Mouse (Mus musculus): ENCODE measurements around the gene Mmab. TPM values are rescaled to one million over a fixed set of nuclear protein-coding genes. Genes with fewer than 3 reads are reported as not detected.

Gene Mmab
- polyA plus RNA-seq, 1 experiment from 2014 or later = 11.4 TPM

DNA sequence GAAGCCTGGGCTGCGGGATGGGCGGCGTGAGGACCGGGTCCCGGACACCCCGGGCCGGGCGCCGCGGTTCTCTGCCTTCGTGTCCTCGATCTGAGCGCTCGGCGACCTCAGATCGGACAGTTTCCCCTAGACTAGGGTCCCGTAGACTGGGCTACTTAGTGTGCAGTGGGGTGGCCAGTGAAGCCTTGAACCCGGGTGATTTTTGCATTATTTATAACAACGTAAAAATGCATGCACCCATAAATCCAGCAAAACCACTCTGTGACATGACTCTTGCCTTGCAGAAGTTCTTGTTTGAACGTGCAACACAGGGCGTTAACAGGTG lies 470 bp upstream of the Mmab start:
- Histone ChIP-seq H3K27ac (replicated peaks) (peak overlapping the region; percentile 69), H3K4me2 (replicated peaks; ENCODE audit: low read depth) (peak overlapping the region; percentile 75), H3K36me3 (ENCODE audit: control insufficient read depth, insufficient read depth, low read length) (0 out of 2 replicates have a peak, but pooled peaks cover 2% of the 10 kb centered on the region), H3K4me1 (replicated peaks; ENCODE audit: control insufficient read depth, insufficient read depth) (0 out of 2 replicates have a peak, but pooled peaks cover 2% of the 10 kb centered on the region), H3K9ac (ENCODE audit: low read length) (peak overlapping the region; percentile 62), H3K9me3 (ENCODE audit: control insufficient read depth, low read length) (no peaks in the 10 kb centered on the region), H3K4me3 (ENCODE audit: low read depth, low read length) (peak overlapping the region; percentile 81), H3K27me3 (ENCODE audit: control insufficient read depth, insufficient read depth, low read length) (no peaks in the 10 kb centered on the region)
- DNase-seq (ENCODE audit: low spot score) = no peak
- under 1% methylated on average over 21 of the region's 21 CpGs for WGBS
- TF ChIP-seq CTCF (IDR thresholded peaks at IDR 0.05; ENCODE audit: low read depth) (no peak), EP300 (optimal IDR thresholded peaks at IDR 0.05) (no peak)
- no peak for ATAC-seq (ENCODE audit: low FRiP score, low TSS enrichment)

DNA sequence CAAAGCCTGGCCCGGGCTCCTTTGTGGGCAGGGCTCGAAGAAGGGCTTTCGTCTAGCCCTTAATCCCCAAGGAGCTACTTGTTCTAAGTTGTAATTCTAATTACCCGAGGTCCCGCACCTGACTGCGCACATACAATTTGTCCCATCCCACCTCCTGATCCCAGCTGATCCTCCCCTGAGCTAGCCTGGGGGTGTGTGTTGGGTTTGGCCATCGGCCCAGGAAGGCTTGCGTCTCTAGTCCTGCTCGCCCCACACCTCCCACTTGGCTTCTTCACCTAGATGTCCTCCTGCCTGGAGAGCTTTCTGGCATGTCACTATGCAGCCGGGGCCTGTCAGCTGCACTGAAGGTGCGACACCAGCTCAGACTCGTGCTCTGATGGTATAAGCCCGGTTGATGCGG lies 8.3 kb downstream of the Mmab start:
- ATAC-seq (ENCODE audit: low FRiP score, low TSS enrichment) = no peak
- Histone ChIP-seq H3K4me3 (ENCODE audit: low read depth, low read length) (no peak overlapping the region), H3K9ac (ENCODE audit: low read length) (no peak overlapping the region), H3K4me2 (replicated peaks; ENCODE audit: low read depth) (no peak overlapping the region), H3K4me1 (replicated peaks; ENCODE audit: control insufficient read depth, insufficient read depth) (no peaks in the 10 kb centered on the region), H3K27ac (replicated peaks) (no peak overlapping the region), H3K36me3 (ENCODE audit: control insufficient read depth, insufficient read depth, low read length) (peaks cover 3% of the 10 kb centered on the region; the same call in 1 of the 2 replicates), H3K9me3 (ENCODE audit: control insufficient read depth, low read length) (no peaks in the 10 kb centered on the region), H3K27me3 (ENCODE audit: control insufficient read depth, insufficient read depth, low read length) (no peaks in the 10 kb centered on the region)
- DNase-seq (ENCODE audit: low spot score) = no peak
- TF ChIP-seq EP300 (optimal IDR thresholded peaks at IDR 0.05) (no peak), CTCF (IDR thresholded peaks at IDR 0.05; ENCODE audit: low read depth) (no peak)
- WGBS = 87% methylated on average over 14 of the region's 14 CpGs

- no peaks in the 10 kb centered on the region for H3K4me1 ChIP-seq (replicated peaks; ENCODE audit: control insufficient read depth, insufficient read depth)
- H3K4me2 ChIP-seq (replicated peaks; ENCODE audit: low read depth) = no peak overlapping the region
- no peak overlapping the region for H3K27ac ChIP-seq (replicated peaks)
- ATAC-seq (ENCODE audit: low FRiP score, low TSS enrichment) (no peak), DNase-seq (ENCODE audit: low spot score) (no peak)
- 83% methylated on average over 8 of the region's 8 CpGs for WGBS
- no peak overlapping the region for H3K9ac ChIP-seq (ENCODE audit: low read length)
- H3K36me3 ChIP-seq (ENCODE audit: control insufficient read depth, insufficient read depth, low read length) = peaks cover 3% of the 10 kb centered on the region; the same call in 1 of the 2 replicates
- no peak overlapping the region for H3K4me3 ChIP-seq (ENCODE audit: low read depth, low read length)
- no peak for TF ChIP-seq CTCF (IDR thresholded peaks at IDR 0.05; ENCODE audit: low read depth)
- no peak for TF ChIP-seq EP300 (optimal IDR thresholded peaks at IDR 0.05)
- H3K9me3 ChIP-seq (ENCODE audit: control insufficient read depth, low read length) = no peaks in the 10 kb centered on the region
- no peaks in the 10 kb centered on the region for H3K27me3 ChIP-seq (ENCODE audit: control insufficient read depth, insufficient read depth, low read length)
Measured at GRCm38 (mm10) chr5:114434359-114434758, 9.5 kb downstream of the Mmab start.

DNA sequence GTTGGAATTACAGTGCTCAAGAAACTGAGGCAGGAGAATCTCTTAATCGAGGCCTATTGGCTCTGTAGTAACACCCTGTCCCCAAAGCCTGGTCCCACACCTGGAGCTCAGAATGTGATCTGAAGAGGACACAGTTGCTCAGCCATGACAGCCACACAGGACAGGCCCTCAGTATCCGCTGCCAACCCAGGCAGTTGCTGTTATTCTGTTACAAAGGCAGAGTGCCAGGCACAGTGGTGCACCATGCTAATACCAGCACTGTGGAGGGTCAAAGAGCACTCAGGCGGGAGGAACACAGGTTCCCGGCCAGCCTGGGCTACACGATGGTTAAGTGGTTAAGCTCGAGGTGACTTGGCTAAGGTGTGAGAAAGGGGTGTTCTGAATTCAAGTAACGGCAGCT lies 14.1 kb downstream of the Mmab start:
- WGBS = 78% methylated on average over 7 of the region's 7 CpGs
- H3K36me3 ChIP-seq (ENCODE audit: control insufficient read depth, insufficient read depth, low read length) = no peaks in the 10 kb centered on the region
- H3K4me3 ChIP-seq (ENCODE audit: low read depth, low read length) = no peak overlapping the region
- H3K27me3 ChIP-seq (ENCODE audit: control insufficient read depth, insufficient read depth, low read length) = no peaks in the 10 kb centered on the region
- no peaks in the 10 kb centered on the region for H3K9me3 ChIP-seq (ENCODE audit: control insufficient read depth, low read length)
- H3K9ac ChIP-seq (ENCODE audit: low read length) = no peak overlapping the region
- ATAC-seq (ENCODE audit: low FRiP score, low TSS enrichment) = no peak; the same call in 1 of the 2 replicates
- H3K27ac ChIP-seq (replicated peaks) = no peak overlapping the region
- TF ChIP-seq EP300 (optimal IDR thresholded peaks at IDR 0.05) (no peak), CTCF (IDR thresholded peaks at IDR 0.05; ENCODE audit: low read depth) (no peak)
- no peak for DNase-seq (ENCODE audit: low spot score)
- no peaks in the 10 kb centered on the region for H3K4me1 ChIP-seq (replicated peaks; ENCODE audit: control insufficient read depth, insufficient read depth)
- no peak overlapping the region for H3K4me2 ChIP-seq (replicated peaks; ENCODE audit: low read depth)

- H3K9me3 ChIP-seq (ENCODE audit: control insufficient read depth, low read length) = no peaks in the 10 kb centered on the region
- WGBS = 56% methylated on average over 18 of the region's 18 CpGs
- H3K27me3 ChIP-seq (ENCODE audit: control insufficient read depth, insufficient read depth, low read length) = no peaks in the 10 kb centered on the region
- ATAC-seq (ENCODE audit: low FRiP score, low TSS enrichment) (no peak), DNase-seq (ENCODE audit: low spot score) (no peak)
- no peak overlapping the region for H3K4me2 ChIP-seq (replicated peaks; ENCODE audit: low read depth)
- H3K27ac ChIP-seq (replicated peaks) = no peak overlapping the region
- no peaks in the 10 kb centered on the region for H3K36me3 ChIP-seq (ENCODE audit: control insufficient read depth, insufficient read depth, low read length)
- no peak overlapping the region for H3K9ac ChIP-seq (ENCODE audit: low read length)
- TF ChIP-seq CTCF (IDR thresholded peaks at IDR 0.05; ENCODE audit: low read depth) = no peak
- no peak for TF ChIP-seq EP300 (optimal IDR thresholded peaks at IDR 0.05)
- H3K4me3 ChIP-seq (ENCODE audit: low read depth, low read length) = no peak overlapping the region
- no peaks in the 10 kb centered on the region for H3K4me1 ChIP-seq (replicated peaks; ENCODE audit: control insufficient read depth, insufficient read depth)
Measured at GRCm38 (mm10) chr5:114428621-114429020, 15.2 kb downstream of the Mmab start.

DNA sequence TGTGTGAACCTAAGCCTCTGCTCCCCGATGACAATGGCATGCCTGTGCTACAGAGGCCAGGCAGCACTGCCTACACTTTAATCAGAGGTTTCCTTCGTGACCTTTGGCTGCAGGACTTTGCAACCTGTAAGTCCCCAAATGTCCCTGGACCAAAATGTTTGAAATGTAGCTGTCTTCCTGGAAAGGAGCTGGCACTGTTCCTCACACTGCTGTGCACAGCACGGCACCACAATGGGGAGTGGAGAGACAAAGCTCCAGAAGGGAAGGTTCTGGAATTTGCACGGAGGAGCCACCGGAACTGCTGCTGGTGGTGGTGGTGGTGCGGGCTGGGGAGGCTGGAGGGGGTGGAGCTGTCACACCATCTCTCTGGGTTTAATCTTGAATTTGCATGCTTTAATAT lies 17.1 kb downstream of the Mmab start:
- no peaks in the 10 kb centered on the region for H3K27me3 ChIP-seq (ENCODE audit: control insufficient read depth, insufficient read depth, low read length)
- H3K9me3 ChIP-seq (ENCODE audit: control insufficient read depth, low read length) = no peaks in the 10 kb centered on the region
- DNase-seq (ENCODE audit: low spot score) (no peak), ATAC-seq (ENCODE audit: low FRiP score, low TSS enrichment) (no peak)
- no peak overlapping the region for H3K27ac ChIP-seq (replicated peaks)
- H3K4me3 ChIP-seq (ENCODE audit: low read depth, low read length) = no peak overlapping the region
- H3K36me3 ChIP-seq (ENCODE audit: control insufficient read depth, insufficient read depth, low read length) = no peaks in the 10 kb centered on the region
- 68% methylated on average over 6 of the region's 6 CpGs for WGBS
- H3K9ac ChIP-seq (ENCODE audit: low read length) = no peak overlapping the region
- H3K4me1 ChIP-seq (replicated peaks; ENCODE audit: control insufficient read depth, insufficient read depth) = no peaks in the 10 kb centered on the region
- TF ChIP-seq EP300 (optimal IDR thresholded peaks at IDR 0.05) = no peak
- no peak for TF ChIP-seq CTCF (IDR thresholded peaks at IDR 0.05; ENCODE audit: low read depth)
- no peak overlapping the region for H3K4me2 ChIP-seq (replicated peaks; ENCODE audit: low read depth)

Measured in stomach, postnatal 0 days (tissue).